Mouse (Mus musculus) liver, embryonic 14.5 days (tissue): ENCODE results near the gene Nat8l. TPM values are rescaled to one million over a fixed set of nuclear protein-coding genes. Genes with fewer than 3 reads are reported as not detected.

Source experiments
- ATAC-seq: fragments of 200-750 bp; cut with Nextera tagmentation; 2 replicates; pipeline ENCODE4 v1.8.0; 2017; ENCODE audit warnings: moderate number of reproducible peaks, mild to moderate bottlenecking, moderate library complexity; ENCODE audit not compliant: insufficient read depth
- DNase-seq, 3 experiments: peaks; one replicate each; pipeline ENCODE4 v3.0.0-alpha.2; 2012 to 2013; ENCODE audit warnings: low read depth in 3 of 3, low spot score in 3 of 3
- H3K27ac ChIP-seq: fragments of 300-500 bp; sonication (generic); 2 replicates; pipeline ENCODE4 v1.5.1; 2014; ENCODE audit warnings: moderate library complexity, mild to moderate bottlenecking, control low read depth, inconsistent platforms
- H3K27me3 ChIP-seq: fragments of 300-500 bp; sonication (generic); 2 replicates; pipeline ENCODE4 v1.6.1; 2014; ENCODE audit warnings: mild to moderate bottlenecking, low read length, moderate library complexity; ENCODE audit not compliant: control insufficient read depth, insufficient read depth
- H3K36me3 ChIP-seq: fragments of 300-500 bp; sonication (generic); replicated peaks from 2 replicates; pipeline ENCODE4 v1.6.1; 2014; ENCODE audit warnings: low read depth; ENCODE audit not compliant: control insufficient read depth, insufficient read depth
- H3K4me1 ChIP-seq, 2 experiments: fragments of 200-500 bp in 1 of 2; fragments of 300-500 bp in 1 of 2; sonication (generic) in 1 of 2; replicated peaks; 2 replicates each; pipeline ENCODE4 v1.6.1; 2012 to 2014; ENCODE audit warnings: antibody characterized with exemption in 1 of 2, inconsistent platforms in 1 of 2, low read length in 1 of 2; ENCODE audit not compliant: control insufficient read depth in 2 of 2, insufficient read depth in 2 of 2
- H3K4me2 ChIP-seq: fragments of 300-500 bp; sonication (generic); 2 replicates; pipeline ENCODE4 v1.6.1; 2014; ENCODE audit warnings: low read depth, mild to moderate bottlenecking, control low read depth, moderate library complexity
- H3K4me3 ChIP-seq, 2 experiments: fragments of 200-500 bp in 1 of 2; fragments of 300-500 bp in 1 of 2; sonication (generic) in 1 of 2; 2 replicates each; pipeline ENCODE4 v1.5.1; 2012 to 2014; ENCODE audit warnings: low read depth in 2 of 2, low read length in 2 of 2, mild to moderate bottlenecking in 2 of 2, control low read depth in 1 of 2, inconsistent platforms in 1 of 2, moderate library complexity in 1 of 2; ENCODE audit not compliant: insufficient read depth in 1 of 2
- H3K9ac ChIP-seq: fragments of 300-500 bp; sonication (generic); replicated peaks from 2 replicates; pipeline ENCODE4 v1.6.1; 2014; ENCODE audit warnings: mild to moderate bottlenecking, control low read depth, moderate library complexity
- H3K9me3 ChIP-seq: fragments of 300-500 bp; sonication (generic); 2 replicates; pipeline ENCODE4 v1.6.1; 2016; ENCODE audit warnings: low read length, mixed read lengths; ENCODE audit not compliant: control insufficient read depth
- CTCF ChIP-seq: IDR thresholded peaks from 2 replicates; pipeline ENCODE4 v1.5.1; 2016; ENCODE audit warnings: antibody characterized with exemption, low read depth, control low read depth
- EP300 ChIP-seq: IDR thresholded peaks from 2 replicates; pipeline ENCODE4 v1.6.1; 2016; ENCODE audit warnings: antibody characterized with exemption, low read depth
- WGBS: fragments of 180-500 bp; shearing (Covaris S2); extraction: QIAGEN DNeasy Blood & Tissue Kit; methylation state at CpG from one replicate; pipeline ENCODE4 v1.1.7; 2014; ENCODE audit not compliant: insufficient replicate concordance; 5-methylcytosine and 5-hydroxymethylcytosine counted together
- polyA plus RNA-seq, 2 experiments: library from polyadenylated mRNA; depleted of rRNA in 1 of 2; stranded (reverse) in 1 of 2; unstranded in 1 of 2; fragments of >200 nt; fragmentation: Nextera tagmentation in 1 of 2; extraction: Ambion mirVana in 1 of 2; gene quantifications; 2 replicates each; pipeline versions ENCODE4 v1.2.1 to v1.2.3; 2012 to 2014

Gene Nat8l
- polyA plus RNA-seq, 2 experiments = 0.04 to 0.17 TPM

DNA sequence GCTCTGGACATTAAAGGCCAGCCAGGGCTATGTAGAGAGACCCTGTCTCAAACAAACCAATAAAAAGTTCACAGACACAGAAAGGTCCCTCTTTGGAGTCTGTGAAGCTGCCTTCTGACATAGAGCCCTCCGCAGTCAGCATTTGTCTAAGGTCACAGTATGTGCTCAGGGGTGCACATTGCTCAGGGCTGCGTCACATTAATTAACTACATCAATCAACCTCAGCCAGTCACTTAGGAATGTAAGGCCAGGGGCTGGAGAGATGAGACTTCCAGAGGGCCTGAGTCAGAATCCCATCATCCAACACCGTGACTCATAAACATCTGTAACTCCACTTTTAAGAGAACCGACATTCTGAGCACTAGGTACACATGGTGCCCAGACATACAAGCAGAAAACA lies 39.9 kb upstream of the Nat8l start:
- H3K4me3 ChIP-seq = no peak overlapping the region
- no peak for ATAC-seq
- H3K9me3 ChIP-seq = no peaks in the 10 kb centered on the region; the same call in none of the 2 replicates
- no peaks in the 10 kb centered on the region for H3K4me1 ChIP-seq
- H3K4me2 ChIP-seq = no peak overlapping the region
- TF ChIP-seq CTCF = no peak
- H3K27me3 ChIP-seq = no peaks in the 10 kb centered on the region
- no peak overlapping the region for H3K27ac ChIP-seq
- WGBS = 77% methylated on average over 4 of the region's 4 CpGs
- H3K36me3 ChIP-seq = no peaks in the 10 kb centered on the region
- H3K9ac ChIP-seq = no peak overlapping the region
- DNase-seq = no peak

DNA sequence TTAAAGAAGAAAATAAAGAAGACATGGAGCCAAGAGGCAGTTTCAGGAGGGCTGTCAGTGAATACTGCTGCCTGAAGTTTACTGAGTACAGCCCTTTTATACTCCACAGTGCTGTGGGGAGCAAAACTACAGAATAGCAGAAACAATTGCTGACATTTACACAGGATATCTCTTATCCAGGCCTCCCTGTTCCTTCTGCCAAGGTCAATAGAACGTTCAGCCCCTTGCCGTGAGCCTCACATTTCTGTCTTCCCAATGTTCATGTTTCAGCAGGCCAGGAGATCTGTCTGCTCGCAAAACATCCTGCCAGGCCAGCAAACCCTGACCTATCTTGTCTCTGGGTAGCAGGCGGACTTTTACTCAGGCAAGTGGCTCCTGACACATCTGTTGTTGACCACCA lies 36.4 kb upstream of the Nat8l start:
- Histone ChIP-seq H3K9me3 (no peaks in the 10 kb centered on the region), H3K36me3 (no peaks in the 10 kb centered on the region), H3K4me1 (no peaks in the 10 kb centered on the region), H3K27ac (no peak overlapping the region), H3K27me3 (no peaks in the 10 kb centered on the region), H3K4me3 (no peak overlapping the region), H3K4me2 (no peak overlapping the region), H3K9ac (no peak overlapping the region)
- DNase-seq (no peak), ATAC-seq (no peak)
- TF ChIP-seq CTCF (no peak), EP300 (no peak)
- WGBS = 51% methylated on average over 4 of the region's 4 CpGs

DNA sequence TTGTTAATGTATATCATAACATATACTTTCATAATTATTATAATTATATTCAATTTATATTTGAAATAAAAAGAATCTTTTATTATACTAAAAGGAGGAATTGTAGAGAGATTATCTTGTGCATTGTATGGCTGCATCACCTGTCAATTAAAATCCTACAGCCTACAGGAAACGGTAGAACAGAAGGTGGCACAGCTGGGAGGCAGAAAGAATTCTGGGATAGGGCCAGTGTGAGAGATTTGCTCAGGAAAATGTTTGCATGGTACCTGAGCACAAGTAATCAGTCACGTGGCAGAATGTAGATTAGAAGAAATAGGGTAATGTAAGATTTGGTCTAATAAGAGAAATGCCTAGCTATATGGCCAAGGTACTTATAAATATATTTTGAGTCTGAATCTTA lies 21.0 kb upstream of the Nat8l start:
- Histone ChIP-seq H3K27ac (no peak overlapping the region), H3K4me2 (no peak overlapping the region), H3K36me3 (no peaks in the 10 kb centered on the region), H3K27me3 (no peaks in the 10 kb centered on the region), H3K9ac (no peak overlapping the region), H3K4me1 (no peaks in the 10 kb centered on the region), H3K9me3 (no peaks in the 10 kb centered on the region), H3K4me3 (no peak overlapping the region)
- DNase-seq (no peak), ATAC-seq (no peak)
- WGBS = 37% methylated on average over 2 of the region's 2 CpGs
- no peak for TF ChIP-seq EP300
- no peak for TF ChIP-seq CTCF

DNA sequence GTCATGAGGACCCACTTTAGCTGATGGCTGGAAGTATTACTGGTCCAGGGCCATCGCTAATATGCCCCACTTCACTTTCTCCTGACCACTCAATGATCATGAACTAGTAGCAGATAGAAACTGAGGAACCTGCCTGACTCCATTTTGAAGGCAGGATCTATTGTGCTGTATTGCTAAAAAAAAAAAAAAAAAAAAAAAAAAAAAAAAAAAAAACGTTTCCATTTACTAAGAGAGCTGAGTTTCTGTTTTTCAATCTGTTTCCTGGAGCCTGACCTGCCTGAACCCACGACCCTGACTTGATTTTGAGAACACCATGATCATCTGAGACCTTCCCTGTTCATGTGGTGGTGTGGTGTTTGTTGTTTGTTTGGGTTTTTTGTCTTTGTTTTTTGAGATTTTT lies 19.5 kb upstream of the Nat8l start:
- 24% methylated on average over 3 of the region's 3 CpGs for WGBS
- H3K27ac ChIP-seq = no peak overlapping the region
- no peaks in the 10 kb centered on the region for H3K9me3 ChIP-seq
- no peaks in the 10 kb centered on the region for H3K27me3 ChIP-seq
- H3K36me3 ChIP-seq = no peaks in the 10 kb centered on the region
- DNase-seq (no peak), ATAC-seq (no peak)
- no peak overlapping the region for H3K4me2 ChIP-seq
- H3K9ac ChIP-seq = no peak overlapping the region
- H3K4me1 ChIP-seq = no peaks in the 10 kb centered on the region
- TF ChIP-seq EP300 (no peak), CTCF (no peak)
- H3K4me3 ChIP-seq = no peak overlapping the region

DNA sequence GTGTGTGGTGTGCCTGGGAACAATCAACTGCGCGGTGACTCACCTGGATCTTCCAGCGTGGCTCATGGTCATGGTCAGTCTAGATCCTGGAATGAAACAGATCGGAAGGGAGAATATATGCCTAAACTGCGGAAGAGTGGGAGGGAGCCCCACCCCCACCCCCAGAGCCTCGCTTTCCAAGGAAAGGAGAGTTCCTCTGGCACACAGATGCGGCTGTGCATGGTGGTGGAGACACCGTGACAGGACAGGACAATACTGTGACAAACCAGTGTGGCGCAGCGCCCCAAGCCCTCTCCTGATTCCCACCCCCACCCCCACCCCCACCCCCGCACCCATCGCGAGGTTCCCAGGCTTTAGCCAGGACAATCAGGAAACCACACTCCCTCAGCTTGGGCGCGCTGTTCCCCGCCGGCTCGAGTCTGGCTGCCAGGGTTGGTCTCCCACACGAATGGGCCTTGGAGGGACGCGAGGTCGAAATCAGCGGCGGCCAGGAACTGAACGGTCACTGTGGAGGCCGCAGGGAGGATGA lies 13.0 kb upstream of the Nat8l start:
- ATAC-seq = no peak

More for the DNA sequence above, 13.0 kb upstream of the Nat8l start:
- Histone ChIP-seq H3K4me1 (no peaks in the 10 kb centered on the region), H3K4me2 (peak overlapping the region; percentile 58), H3K4me3 (peak overlapping the region; percentile 55 to 63), H3K27me3 (peaks cover 23% of the 10 kb centered on the region), H3K9me3 (no peaks in the 10 kb centered on the region), H3K27ac (no peak overlapping the region), H3K36me3 (no peaks in the 10 kb centered on the region), H3K9ac (no peak overlapping the region)
- 5% methylated on average over 26 of the region's 26 CpGs for WGBS
- TF ChIP-seq CTCF = no peak
- no peak for TF ChIP-seq EP300
- DNase-seq = no peak
